Mouse (Mus musculus) CH12.LX (cell line): ENCODE results near the gene Fgf23. TPM values are rescaled to one million over a fixed set of nuclear protein-coding genes. Genes with fewer than 3 reads are reported as not detected.

ENCODE experiments used
- DNase-seq: peaks from one replicate; pipeline ENCODE4 v3.0.0-alpha.2; 2013; ENCODE audit errors: extremely low read depth
- H3K27ac ChIP-seq: 2 replicates; pipeline ENCODE4 v1.5.1; 2012; ENCODE audit warnings: low read depth, mild to moderate bottlenecking, control low read depth, moderate library complexity; ENCODE audit not compliant: insufficient read depth
- H3K27me3 ChIP-seq: replicated peaks from 2 replicates; pipeline ENCODE3; 2012; ENCODE audit warnings: inconsistent platforms
- H3K36me3 ChIP-seq, 2 experiments: replicated peaks in 1 of 2; 2 replicates each; pipeline versions ENCODE3 to v1.6.1; 2012; ENCODE audit warnings: inconsistent platforms in 1 of 2, low read length in 1 of 2, mild to moderate bottlenecking in 1 of 2, mixed read lengths in 1 of 2, moderate library complexity in 1 of 2; ENCODE audit not compliant: control insufficient read depth in 1 of 2, insufficient read depth in 1 of 2
- H3K4me1 ChIP-seq, 2 experiments: 2 replicates each; pipeline ENCODE4 v1.6.1; 2012; ENCODE audit warnings: inconsistent platforms in 1 of 2, moderate library complexity in 1 of 2; ENCODE audit not compliant: insufficient read depth in 2 of 2, control insufficient read depth in 1 of 2
- H3K4me2 ChIP-seq: 2 replicates; pipeline ENCODE4 v1.6.1; 2012; ENCODE audit warnings: low read depth, mild to moderate bottlenecking, control low read depth; ENCODE audit not compliant: poor library complexity, insufficient read depth, severe bottlenecking
- H3K4me3 ChIP-seq, 3 experiments: fragments of 150-350 bp in 1 of 3; sonication (generic) in 1 of 3; replicated peaks in 1 of 3; 2 replicates each; pipeline versions ENCODE3 to v1.5.1; 2011 to 2012; ENCODE audit warnings: low read depth in 2 of 3, low read length in 2 of 3, mild to moderate bottlenecking in 2 of 3, moderate library complexity in 2 of 3, control low read depth in 1 of 3, improper control_type of control experiment in 1 of 3, inconsistent platforms in 1 of 3, mixed read lengths in 1 of 3; ENCODE audit not compliant: poor library complexity in 1 of 3
- H3K79me2 ChIP-seq: replicated peaks from 2 replicates; pipeline ENCODE4 v1.6.1; 2012; ENCODE audit warnings: mild to moderate bottlenecking, moderate library complexity; ENCODE audit not compliant: control insufficient read depth, poor library complexity, insufficient read depth, severe bottlenecking; ENCODE audit errors: extremely low read depth
- H3K9ac ChIP-seq: 2 replicates; pipeline ENCODE4 v1.6.1; 2012; ENCODE audit warnings: low read depth, mild to moderate bottlenecking, control low read depth, moderate library complexity; ENCODE audit not compliant: insufficient read depth
- H3K9me3 ChIP-seq: replicated peaks from 2 replicates; pipeline ENCODE3; 2012; ENCODE audit warnings: low read length, inconsistent platforms, mixed read lengths
- BHLHE40 ChIP-seq: IDR thresholded peaks from 2 replicates; pipeline ENCODE4 v1.6.1; 2011; ENCODE audit warnings: mild to moderate bottlenecking, low read depth, low read length, improper control_type of control experiment
- CHD2 ChIP-seq: IDR thresholded peaks from 2 replicates; pipeline ENCODE4 v1.6.1; 2011; ENCODE audit warnings: low read length, improper control_type of control experiment
- E2F4 ChIP-seq: IDR thresholded peaks from 2 replicates; pipeline ENCODE4 v1.6.1; 2011; ENCODE audit warnings: low read depth, low read length, improper control_type of control experiment; ENCODE audit not compliant: insufficient replicate concordance
- ELF1 ChIP-seq: IDR thresholded peaks from 2 replicates; pipeline ENCODE4 v1.6.1; 2014; ENCODE audit warnings: low read depth, mild to moderate bottlenecking, inconsistent platforms, low read length, improper control_type of control experiment
- IRF4 ChIP-seq: IDR thresholded peaks from 2 replicates; pipeline ENCODE4 v1.6.1; 2014; ENCODE audit warnings: low read depth, mild to moderate bottlenecking, inconsistent platforms, low read length, improper control_type of control experiment
- JUN ChIP-seq: IDR thresholded peaks from 2 replicates; pipeline ENCODE4 v1.6.1; 2011; ENCODE audit warnings: low read depth, mild to moderate bottlenecking, low read length, improper control_type of control experiment, moderate library complexity; ENCODE audit not compliant: insufficient read depth
- KAT2A ChIP-seq: IDR thresholded peaks from 2 replicates; pipeline ENCODE4 v1.6.1; 2012; ENCODE audit warnings: low read length, improper control_type of control experiment, inconsistent platforms; ENCODE audit not compliant: insufficient replicate concordance
- MAFK ChIP-seq: IDR thresholded peaks from 2 replicates; pipeline ENCODE4 v1.6.1; 2011; ENCODE audit warnings: low read length, improper control_type of control experiment; ENCODE audit not compliant: insufficient replicate concordance
- MXI1 ChIP-seq: IDR thresholded peaks from 2 replicates; pipeline ENCODE4 v1.6.1; 2011; ENCODE audit warnings: mild to moderate bottlenecking, low read depth, low read length, improper control_type of control experiment
- PAX5 ChIP-seq: IDR thresholded peaks from 2 replicates; pipeline ENCODE4 v1.6.1; 2012; ENCODE audit warnings: low read length, inconsistent platforms, mixed read lengths
- POLR2A ChIP-seq: IDR thresholded peaks from 2 replicates; pipeline ENCODE4 v1.6.1; 2011; ENCODE audit warnings: low read depth, mild to moderate bottlenecking, improper control_type of control experiment, low read length
- POLR2AphosphoS2 ChIP-seq: IDR thresholded peaks from 2 replicates; pipeline ENCODE4 v1.6.1; 2011; ENCODE audit warnings: low read depth, low read length, improper control_type of control experiment
- RAD21 ChIP-seq: IDR thresholded peaks from 2 replicates; pipeline ENCODE4 v1.6.1; 2011; ENCODE audit warnings: low read depth, mild to moderate bottlenecking, low read length, improper control_type of control experiment, moderate library complexity
- UBTF ChIP-seq: IDR thresholded peaks from 2 replicates; pipeline ENCODE4 v1.6.1; 2012; ENCODE audit warnings: low read depth, mild to moderate bottlenecking, inconsistent platforms, low read length, improper control_type of control experiment, moderate library complexity
- USF2 ChIP-seq: conservative IDR thresholded peaks from 2 replicates; pipeline ENCODE4 v1.6.1; 2011; ENCODE audit warnings: low read depth, low read length, improper control_type of control experiment
- ZKSCAN1 ChIP-seq: IDR thresholded peaks from 2 replicates; pipeline ENCODE4 v1.6.1; 2012; ENCODE audit warnings: low read depth, inconsistent platforms, low read length, improper control_type of control experiment, borderline replicate concordance
- ZMIZ1 ChIP-seq: IDR thresholded peaks from 2 replicates; pipeline ENCODE4 v1.6.1; 2012; ENCODE audit warnings: low read depth, mild to moderate bottlenecking, inconsistent platforms, low read length, improper control_type of control experiment
- dilution Hi-C: fragments of 300-500 bp; cut with MboI; formaldehyde crosslinking; loops from 2 replicates; pipeline ENCODE4 v1.14.3; 2020; ENCODE audit warnings: low sequenced_read_pairs; ENCODE audit not compliant: extremely low pct_unique_long_range_greater_than_20kb, extremely low pct_ligation_motif_present
- in situ Hi-C: fragments of 300-500 bp; cut with MboI; formaldehyde crosslinking; loops from 3 replicates; pipeline ENCODE4 v1.14.3; 2019; ENCODE audit warnings: low sequenced_read_pairs, low pct_ligation_motif_present, low pct_unique_long_range_greater_than_20kb, mixed read lengths
- polyA plus RNA-seq: library from polyadenylated mRNA; unstranded; fragments of >175 nt; gene quantifications from 2 replicates; pipeline ENCODE4 v1.2.1, GENCODE M21; 2012; ENCODE audit warnings: low read depth; ENCODE audit not compliant: insufficient read length
- total RNA-seq, 2 experiments: library from RNA; depleted of rRNA; stranded (reverse); fragments of 300-350 nt in 1 of 2; fragments of >200 nt in 1 of 2; gene quantifications; 2 replicates each; pipeline ENCODE4 v1.2.3; 2012 to 2014

Gene Fgf23
- total and polyA plus RNA-seq, 3 experiments: not detected

- no peak for DNase-seq
- H3K36me3 ChIP-seq: peaks cover 16 to 37% of the 10 kb centered on the region in 2 experiments
- H3K27me3 ChIP-seq: peaks cover 10% of the 10 kb centered on the region
- dilution Hi-C loops (no loop called here), in situ Hi-C loops (loop anchor here (10.0 to 25.0 kb wide), 2 partner anchors 141 to 319 kb away; no protein-coding TSS in a partner anchor)
- H3K9me3 ChIP-seq: no peaks in the 10 kb centered on the region
- TF ChIP-seq CHD2 (no peak), POLR2A (no peak), BHLHE40 (no peak), ZKSCAN1 (no peak)
- H3K79me2 ChIP-seq: peaks cover 15% of the 10 kb centered on the region
- peaks cover 0 to 33% of the 10 kb centered on the region in 2 experiments; a peak in 2 of 4 replicates for H3K4me1 ChIP-seq
- no peak overlapping the region for H3K4me3 ChIP-seq
- no peak overlapping the region for H3K27ac ChIP-seq
- H3K9ac ChIP-seq: no peak overlapping the region
- no peak overlapping the region for H3K4me2 ChIP-seq
Observed at GRCm38 (mm10) chr6:127106189-127106588, 33.5 kb downstream of the Fgf23 start.

DNA sequence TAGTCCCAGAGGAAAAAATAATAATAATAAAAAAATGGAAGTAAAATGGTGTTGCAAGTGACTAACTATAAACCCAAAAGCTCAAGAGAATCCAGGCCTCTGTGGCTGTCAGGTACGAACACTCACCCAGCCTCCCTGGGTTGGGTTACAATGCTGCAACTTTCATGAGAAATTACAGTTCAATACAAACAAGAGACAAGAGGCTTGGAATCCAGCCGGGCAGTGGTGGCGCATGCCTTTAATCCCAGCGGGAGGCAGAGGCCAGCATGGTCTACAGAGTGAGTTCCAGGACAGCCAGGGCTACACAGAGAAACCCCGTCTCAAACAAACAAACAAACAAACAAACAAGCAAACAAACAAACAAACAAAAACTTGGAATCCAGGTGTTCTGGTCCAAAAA lies 34.0 kb downstream of the Fgf23 start:
- no peak overlapping the region for H3K27ac ChIP-seq
- H3K9me3 ChIP-seq: no peaks in the 10 kb centered on the region
- no peak for DNase-seq
- H3K4me2 ChIP-seq: no peak overlapping the region
- peaks cover 12 to 32% of the 10 kb centered on the region in 2 experiments for H3K36me3 ChIP-seq
- TF ChIP-seq UBTF (no peak), POLR2AphosphoS2 (no peak)
- TF ChIP-seq, all 38 proteins: peak for 0
- Histone ChIP-seq H3K9ac (no peak overlapping the region), H3K4me3 (no peak overlapping the region), H3K4me1 (peaks cover 0 to 33% of the 10 kb centered on the region in 2 experiments; a peak in 2 of 4 replicates), H3K27me3 (peaks cover 12% of the 10 kb centered on the region), H3K79me2 (peaks cover 15% of the 10 kb centered on the region)
- dilution Hi-C loops: no loop called here
- in situ Hi-C loops: loop anchor here (10.0 to 25.0 kb wide), 2 partner anchors 142 to 319 kb away; no protein-coding TSS in a partner anchor

- Histone ChIP-seq H3K4me2 (no peak overlapping the region), H3K4me3 (no peak overlapping the region), H3K36me3 (peaks cover 9 to 25% of the 10 kb centered on the region in 2 experiments), H3K79me2 (peaks cover 15% of the 10 kb centered on the region), H3K4me1 (peaks cover 0 to 33% of the 10 kb centered on the region in 2 experiments; a peak in 2 of 4 replicates), H3K27me3 (peaks cover 14% of the 10 kb centered on the region), H3K27ac (no peak overlapping the region), H3K9me3 (no peaks in the 10 kb centered on the region), H3K9ac (no peak overlapping the region)
- in situ Hi-C loops (loop anchor here (10.0 to 25.0 kb wide), 2 partner anchors 143 to 320 kb away; no protein-coding TSS in a partner anchor), dilution Hi-C loops (no loop called here)
- TF ChIP-seq MAFK: no peak
- no peak for TF ChIP-seq PAX5
- no peak for TF ChIP-seq ELF1
- TF ChIP-seq UBTF: no peak
- TF ChIP-seq IRF4: no peak
- TF ChIP-seq USF2: no peak
- no peak for TF ChIP-seq JUN
- no peak for TF ChIP-seq RAD21
- TF ChIP-seq MXI1: no peak
- TF ChIP-seq ZMIZ1: no peak
- no peak for TF ChIP-seq E2F4
- no peak for TF ChIP-seq BHLHE40
- no peak for TF ChIP-seq POLR2AphosphoS2
- no peak for TF ChIP-seq ZKSCAN1
- TF ChIP-seq KAT2A: no peak
- DNase-seq: no peak
Observed at GRCm38 (mm10) chr6:127107413-127107812, 34.7 kb downstream of the Fgf23 start.
